Mouse (Mus musculus): Measurements from ENCODE around the gene Relb.

GRCm38 (mm10) chr7:19580634-19581033 lies 48.6 kb downstream of the Relb start:
- no peak for TF ChIP-seq GATA1 (IDR thresholded peaks at IDR 0.05; ENCODE audit: low read length)
- TF ChIP-seq TAL1 (IDR thresholded peaks at IDR 0.05; ENCODE audit: low read length) = no peak

Measured in erythroblast, embryonic 14.5 days (primary cell).